Mouse (Mus musculus) kidney, adult 2 months (tissue): ENCODE results near the gene Ncapd2. TPM values are rescaled to one million over a fixed set of nuclear protein-coding genes. Genes with fewer than 3 reads are reported as not detected.

Source experiments
- DNase-seq: peaks from one replicate; pipeline ENCODE4 v3.0.0; 2021
- H3K27ac ChIP-seq: fragments of 200-500 bp; 2 replicates; pipeline ENCODE4 v1.5.1; 2012; ENCODE audit warnings: low read depth, low read length, control low read depth, inconsistent platforms; ENCODE audit not compliant: insufficient read depth
- H3K27me3 ChIP-seq: fragments of 200-500 bp; replicated peaks from 2 replicates; pipeline ENCODE4 v1.6.1; 2012; ENCODE audit warnings: mild to moderate bottlenecking, moderate library complexity, low read length, inconsistent platforms; ENCODE audit not compliant: control insufficient read depth, insufficient read depth
- H3K36me3 ChIP-seq: fragments of 200-500 bp; 2 replicates; pipeline ENCODE4 v1.6.1; 2012; ENCODE audit warnings: mild to moderate bottlenecking, moderate library complexity, low read length, inconsistent platforms; ENCODE audit not compliant: control insufficient read depth, insufficient read depth
- H3K4me1 ChIP-seq: fragments of 200-500 bp; 2 replicates; pipeline ENCODE4 v1.6.1; 2011; ENCODE audit warnings: low read length; ENCODE audit not compliant: control insufficient read depth, insufficient read depth
- H3K4me3 ChIP-seq: fragments of 200-500 bp; 2 replicates; pipeline ENCODE4 v1.5.1; 2011; ENCODE audit warnings: mild to moderate bottlenecking, low read depth, low read length, control low read depth; ENCODE audit not compliant: insufficient read depth
- CTCF ChIP-seq: fragments of 200-500 bp; conservative IDR thresholded peaks from 2 replicates; pipeline ENCODE4 v1.5.1; 2011; ENCODE audit warnings: low read depth, mild to moderate bottlenecking, control low read depth, low read length, moderate library complexity, mixed read lengths; ENCODE audit not compliant: insufficient read depth, insufficient read length
- POLR2A ChIP-seq: fragments of 200-500 bp; IDR thresholded peaks from one replicate; pipeline ENCODE4 v1.6.1; 2011; ENCODE audit warnings: low read depth, low read length, control low read depth
- WGBS: fragments of 180-500 bp; shearing (Covaris S2); methylation state at CpG from one replicate; pipeline ENCODE4 v1.1.7; 2018; 5-methylcytosine and 5-hydroxymethylcytosine counted together
- polyA plus RNA-seq: library from polyadenylated mRNA; depleted of rRNA; stranded (reverse); fragments of >200 nt; gene quantifications from 2 replicates; pipeline ENCODE4 v1.2.3, GENCODE M21; 2012

Gene Ncapd2
- polyA plus RNA-seq, 1 experiment: 15.6 TPM

DNA sequence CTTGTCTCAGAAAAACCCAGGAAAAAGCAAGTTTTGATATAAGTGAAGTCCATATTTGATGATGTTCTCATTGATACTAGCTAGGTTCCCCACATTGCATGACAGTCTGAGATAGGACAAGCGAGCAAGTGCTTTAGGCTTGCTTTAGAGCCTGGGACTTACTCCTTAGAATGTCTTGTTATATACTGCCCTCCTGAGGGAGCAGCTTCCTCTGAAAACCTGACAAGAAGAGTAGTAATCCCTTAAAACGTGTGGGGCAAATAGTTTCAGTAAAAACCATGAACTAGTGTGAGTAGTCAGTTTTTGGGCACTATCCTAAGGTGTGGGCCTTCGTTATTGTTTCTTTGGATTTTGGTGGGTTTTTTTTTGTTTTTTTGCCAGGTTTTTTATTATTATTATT lies 48.4 kb downstream of the Ncapd2 start:
- 75% methylated on average over 3 of the region's 3 CpGs for WGBS
- Histone ChIP-seq H3K4me1 (peaks cover 14% of the 10 kb centered on the region), H3K27me3 (no peaks in the 10 kb centered on the region), H3K4me3 (no peak overlapping the region), H3K36me3 (peaks cover 2% of the 10 kb centered on the region; the same call in 1 of the 2 replicates), H3K27ac (no peak overlapping the region)
- no peak for DNase-seq
- TF ChIP-seq POLR2A: no peak
- no peak for TF ChIP-seq CTCF

DNA sequence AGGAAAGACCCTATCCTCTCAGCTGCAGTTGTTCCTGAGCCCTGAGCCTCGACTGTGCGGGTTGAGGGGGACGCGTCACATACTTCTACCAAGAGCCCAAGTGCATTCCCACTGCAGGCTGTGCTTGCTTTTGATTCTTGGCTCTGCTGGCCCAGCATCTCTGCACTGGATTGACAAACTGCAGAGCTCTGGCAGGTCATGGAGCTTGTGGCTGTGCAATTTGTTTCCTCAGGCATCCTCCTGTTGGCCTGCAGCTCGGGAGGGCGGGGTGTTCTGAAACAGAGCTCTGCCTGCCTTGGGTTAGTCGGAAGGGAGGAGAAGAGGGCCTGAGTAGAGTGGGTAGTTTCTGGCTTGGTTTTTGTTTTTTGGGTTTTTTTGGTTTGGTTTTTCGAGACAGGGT lies 49.1 kb downstream of the Ncapd2 start:
- DNase-seq: no peak
- peaks cover 2% of the 10 kb centered on the region; the same call in 1 of the 2 replicates for H3K36me3 ChIP-seq

DNA sequence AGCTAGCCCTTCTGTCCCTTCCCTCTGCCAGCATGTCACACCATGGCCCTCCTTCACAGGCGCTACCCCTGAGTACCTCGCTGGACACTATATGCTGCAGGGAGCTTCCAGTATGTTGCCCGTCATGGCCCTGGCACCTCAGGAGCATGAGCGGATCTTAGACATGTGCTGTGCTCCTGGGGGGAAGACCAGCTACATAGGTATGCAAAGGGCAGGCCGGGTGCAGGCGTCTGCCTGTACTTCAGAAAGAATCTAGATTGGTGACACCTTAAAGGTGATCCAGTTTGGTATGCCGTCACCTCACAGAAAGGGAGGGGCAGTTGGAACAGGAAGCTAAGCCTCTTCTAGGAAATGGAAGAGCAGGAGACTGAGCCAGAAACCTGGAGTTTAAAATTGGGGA lies 51.8 kb downstream of the Ncapd2 start:
- H3K4me1 ChIP-seq: peaks cover 6% of the 10 kb centered on the region; the same call in 1 of the 2 replicates
- peaks cover 2% of the 10 kb centered on the region; the same call in 1 of the 2 replicates for H3K36me3 ChIP-seq
- no peak overlapping the region for H3K4me3 ChIP-seq
- no peak for TF ChIP-seq POLR2A
- no peak for TF ChIP-seq CTCF
- no peaks in the 10 kb centered on the region for H3K27me3 ChIP-seq
- H3K27ac ChIP-seq: no peak overlapping the region
- DNase-seq: no peak
- WGBS: 91% methylated on average over 7 of the region's 7 CpGs

More for the DNA sequence above, 49.1 kb downstream of the Ncapd2 start:
- Histone ChIP-seq H3K27ac (no peak overlapping the region), H3K4me3 (no peak overlapping the region), H3K27me3 (no peaks in the 10 kb centered on the region), H3K4me1 (peaks cover 13% of the 10 kb centered on the region; the same call in 1 of the 2 replicates)
- TF ChIP-seq CTCF (no peak), POLR2A (no peak)
- 90% methylated on average over 8 of the region's 8 CpGs for WGBS

DNA sequence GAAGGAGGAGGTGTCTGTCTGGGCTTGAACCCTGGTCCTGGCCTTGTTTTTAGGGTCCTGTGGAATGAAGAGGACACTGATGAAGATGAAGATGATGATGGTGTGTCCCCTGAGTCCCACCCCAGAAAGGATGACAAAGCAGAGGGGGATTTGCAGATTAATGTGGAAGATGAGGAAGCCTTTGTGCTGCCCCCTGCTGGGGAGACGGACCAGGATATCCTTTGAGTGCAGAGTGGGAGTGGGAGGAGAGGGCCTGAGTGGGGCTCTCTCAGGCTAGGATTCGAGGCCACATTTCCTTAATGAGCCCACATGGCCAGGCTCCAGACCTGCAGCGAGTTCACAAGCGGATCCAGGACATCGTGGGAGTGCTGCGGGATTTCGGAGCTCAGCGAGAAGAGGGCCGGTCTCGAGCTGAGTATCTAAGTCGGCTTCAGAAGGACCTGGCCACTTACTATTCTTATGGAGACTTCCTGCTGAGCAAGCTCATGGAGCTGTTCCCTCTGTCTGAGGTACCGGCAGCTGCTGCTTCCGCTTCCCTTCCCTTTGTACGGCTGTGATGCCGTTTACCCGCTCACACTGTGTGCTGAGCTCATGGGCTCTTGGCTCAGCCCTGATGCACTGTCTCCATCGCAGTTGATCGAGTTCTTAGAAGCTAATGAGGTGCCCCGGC lies 54.4 kb downstream of the Ncapd2 start:
- WGBS: 75% methylated on average over 19 of the region's 19 CpGs
- H3K4me1 ChIP-seq: 0 out of 2 replicates have a peak, but pooled peaks cover 3% of the 10 kb centered on the region
- H3K27me3 ChIP-seq: no peaks in the 10 kb centered on the region
- peaks cover 2% of the 10 kb centered on the region; the same call in 1 of the 2 replicates for H3K36me3 ChIP-seq
- H3K4me3 ChIP-seq: no peak overlapping the region
- TF ChIP-seq CTCF (peak; percentile 53), POLR2A (no peak)
- DNase-seq: peak; percentile 37
- H3K27ac ChIP-seq: no peak overlapping the region

- TF ChIP-seq CTCF: no peak
- TF ChIP-seq POLR2A: no peak
- WGBS: 3% methylated on average over 11 of the region's 11 CpGs
- Histone ChIP-seq H3K27me3 (no peaks in the 10 kb centered on the region), H3K4me1 (peaks cover 7% of the 10 kb centered on the region; the same call in 1 of the 2 replicates), H3K36me3 (no peaks in the 10 kb centered on the region; the same call in none of the 2 replicates), H3K27ac (no peak overlapping the region), H3K4me3 (peak overlapping the region; percentile 83)
- DNase-seq: no peak
Observed at GRCm38 (mm10) chr6:125132470-125132869, 59.0 kb downstream of the Ncapd2 start.

DNA sequence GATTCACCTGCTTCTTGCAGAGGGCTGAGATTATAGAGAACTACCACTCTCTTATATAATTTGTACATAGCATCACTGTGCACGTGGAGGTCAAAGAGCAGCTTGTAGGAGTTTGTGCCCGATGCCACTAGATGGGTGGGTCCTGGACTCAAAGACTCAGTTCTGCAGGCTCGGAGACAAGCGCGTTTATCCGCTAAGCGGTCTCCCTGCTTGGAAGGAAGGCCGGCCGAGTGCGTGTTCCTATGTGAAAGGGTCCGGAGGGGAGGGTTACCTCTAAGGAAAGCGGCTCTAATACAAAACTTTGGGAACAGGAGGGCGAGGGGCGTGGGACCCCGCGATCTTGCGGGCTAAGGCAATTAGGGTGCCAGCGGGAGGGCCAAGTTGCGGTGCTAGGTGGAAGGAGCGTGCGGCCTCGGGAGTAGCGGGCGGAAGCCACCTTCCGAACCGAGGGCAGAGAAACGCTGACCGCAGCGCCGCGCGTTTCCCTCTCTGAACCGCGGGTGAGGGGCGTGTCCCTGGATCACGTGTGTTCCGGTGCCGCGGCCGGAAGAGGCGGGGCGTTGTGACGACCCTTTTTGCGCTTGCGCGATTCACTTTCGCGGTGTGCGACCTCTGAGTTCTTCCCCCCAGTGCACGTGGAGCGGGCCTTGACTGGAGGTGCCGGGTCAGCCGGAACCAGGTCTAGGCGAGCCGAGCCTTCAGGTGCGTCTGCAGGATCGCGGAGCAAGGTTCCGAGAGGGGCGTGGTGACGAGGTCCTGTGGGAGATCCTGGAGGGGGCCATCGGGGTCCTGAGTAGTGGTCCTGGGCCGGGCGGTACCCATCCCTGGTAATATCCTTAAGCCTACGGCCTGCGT lies 60.0 kb downstream of the Ncapd2 start, which contains the start of gene Nop2:
TSS of gene Nop2 (plus strand) at position 608 of the 855 bp plus-strand sequence.
- TF ChIP-seq CTCF (no peak), POLR2A (peak; percentile 92)
- peak within 1 kb of the TSS; percentile 91 for H3K27ac ChIP-seq
- 1% methylated on average over 66 of the region's 66 CpGs for WGBS
- H3K27me3 ChIP-seq: no peaks in the 10 kb centered on the region
- H3K36me3 ChIP-seq: no peaks in the 10 kb centered on the region; the same call in none of the 2 replicates
- peak within 1 kb of the TSS; percentile 83 for H3K4me3 ChIP-seq
- peak; percentile 93 for DNase-seq
- peaks cover 7% of the 10 kb centered on the region; the same call in 1 of the 2 replicates for H3K4me1 ChIP-seq
